Mouse (Mus musculus): ENCODE measurements around the gene Atp1a1. TPM values are rescaled to one million over a fixed set of nuclear protein-coding genes. Genes with fewer than 3 reads are reported as not detected.

Gene Atp1a1
- polyA plus RNA-seq, 1 experiment from 2014 or later = 115 TPM

DNA sequence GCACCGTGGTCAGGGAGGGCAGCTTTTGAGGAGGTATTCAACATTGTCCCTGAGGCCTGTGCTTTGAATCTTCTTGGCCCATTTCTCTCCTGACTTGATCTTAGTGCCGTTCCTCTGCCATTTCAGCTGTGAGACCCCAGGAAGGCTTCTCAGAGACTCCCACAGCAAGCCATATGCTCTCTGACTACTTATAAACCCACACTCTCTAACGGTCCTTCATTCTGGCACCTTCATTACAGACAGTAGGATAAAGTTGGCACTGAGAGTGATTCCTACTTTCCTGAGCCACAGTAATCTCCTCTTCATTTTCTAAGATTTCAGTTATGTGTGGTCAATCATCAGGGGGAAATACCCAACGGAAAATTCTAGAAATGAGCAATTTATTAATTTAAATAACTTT is 14.0 kb upstream of the Atp1a1 start:
- no peak overlapping the region for H3K4me3 ChIP-seq (ENCODE audit: low read depth, low read length)
- H3K9me3 ChIP-seq (ENCODE audit: control insufficient read depth, low read length) = no peaks in the 10 kb centered on the region
- ATAC-seq (ENCODE audit: insufficient read depth, low FRiP score, low TSS enrichment) = no peak
- H3K36me3 ChIP-seq (ENCODE audit: control insufficient read depth, insufficient read depth, low read length) = no peaks in the 10 kb centered on the region
- no peak overlapping the region for H3K27ac ChIP-seq (ENCODE audit: low read depth, low read length)
- WGBS = 84% methylated on average over 4 of the region's 4 CpGs
- no peak overlapping the region for H3K9ac ChIP-seq (ENCODE audit: low read length)
- H3K4me2 ChIP-seq (ENCODE audit: low read depth) = no peak overlapping the region
- H3K27me3 ChIP-seq (ENCODE audit: control insufficient read depth, insufficient read depth, low read length) = no peaks in the 10 kb centered on the region
- no peak for DNase-seq (ENCODE audit: low spot score)
- no peaks in the 10 kb centered on the region for H3K4me1 ChIP-seq (ENCODE audit: control insufficient read depth, insufficient read depth, low read length)

DNA sequence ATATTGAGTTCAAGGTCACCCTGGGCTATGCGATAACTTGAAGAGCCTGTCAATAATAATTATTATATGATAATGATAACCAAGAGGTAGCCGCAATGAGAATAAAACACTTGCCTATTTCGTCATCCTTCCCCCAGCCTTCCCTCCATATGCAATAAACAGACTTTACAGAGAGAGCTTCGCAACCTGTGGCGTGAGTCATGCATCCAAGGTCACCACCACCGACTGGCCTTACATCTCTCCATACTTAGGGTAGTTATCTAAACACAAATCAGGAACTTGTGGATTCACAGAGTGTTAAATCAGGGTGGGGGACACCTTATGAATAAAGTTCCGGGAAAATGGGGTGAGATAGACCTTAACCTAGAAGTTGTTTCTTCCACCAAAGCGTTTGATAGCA is 13.0 kb upstream of the Atp1a1 start:
- Histone ChIP-seq H3K4me2 (ENCODE audit: low read depth) (no peak overlapping the region), H3K9me3 (ENCODE audit: control insufficient read depth, low read length) (no peaks in the 10 kb centered on the region), H3K27ac (ENCODE audit: low read depth, low read length) (no peak overlapping the region), H3K9ac (ENCODE audit: low read length) (no peak overlapping the region), H3K4me1 (ENCODE audit: control insufficient read depth, insufficient read depth, low read length) (no peaks in the 10 kb centered on the region), H3K27me3 (ENCODE audit: control insufficient read depth, insufficient read depth, low read length) (no peaks in the 10 kb centered on the region), H3K36me3 (ENCODE audit: control insufficient read depth, insufficient read depth, low read length) (no peaks in the 10 kb centered on the region), H3K4me3 (ENCODE audit: low read depth, low read length) (no peak overlapping the region)
- ATAC-seq (ENCODE audit: insufficient read depth, low FRiP score, low TSS enrichment) (no peak), DNase-seq (ENCODE audit: low spot score) (no peak)
- 85% methylated on average over 8 of the region's 8 CpGs for WGBS

DNA sequence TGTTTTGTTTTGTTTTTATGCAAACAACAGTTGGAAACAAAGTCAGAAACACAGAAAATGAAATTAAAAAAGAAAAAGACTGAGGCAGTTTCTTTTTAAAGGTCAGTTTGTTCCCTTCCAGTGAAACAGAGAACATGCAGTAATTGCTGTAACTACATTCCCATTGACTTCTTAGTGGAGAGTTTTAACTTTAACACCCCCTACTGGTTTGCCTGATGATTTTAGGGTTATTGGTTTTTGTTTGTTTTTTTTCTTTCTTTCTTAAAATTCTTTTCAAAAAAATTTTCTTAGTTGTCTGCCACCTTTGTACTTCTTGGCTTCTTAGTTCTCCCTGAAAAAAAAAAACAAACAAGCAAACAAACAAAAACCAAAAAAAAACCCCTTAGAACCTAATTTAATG is 12.5 kb upstream of the Atp1a1 start:
- Histone ChIP-seq H3K4me1 (ENCODE audit: control insufficient read depth, insufficient read depth, low read length) (peaks cover under 1% of the 10 kb centered on the region; the same call in 1 of the 2 replicates), H3K9ac (ENCODE audit: low read length) (no peak overlapping the region), H3K9me3 (ENCODE audit: control insufficient read depth, low read length) (no peaks in the 10 kb centered on the region), H3K36me3 (ENCODE audit: control insufficient read depth, insufficient read depth, low read length) (no peaks in the 10 kb centered on the region), H3K27ac (ENCODE audit: low read depth, low read length) (no peak overlapping the region), H3K4me2 (ENCODE audit: low read depth) (no peak overlapping the region), H3K4me3 (ENCODE audit: low read depth, low read length) (no peak overlapping the region), H3K27me3 (ENCODE audit: control insufficient read depth, insufficient read depth, low read length) (no peaks in the 10 kb centered on the region)
- DNase-seq (ENCODE audit: low spot score) (no peak), ATAC-seq (ENCODE audit: insufficient read depth, low FRiP score, low TSS enrichment) (no peak)

DNA sequence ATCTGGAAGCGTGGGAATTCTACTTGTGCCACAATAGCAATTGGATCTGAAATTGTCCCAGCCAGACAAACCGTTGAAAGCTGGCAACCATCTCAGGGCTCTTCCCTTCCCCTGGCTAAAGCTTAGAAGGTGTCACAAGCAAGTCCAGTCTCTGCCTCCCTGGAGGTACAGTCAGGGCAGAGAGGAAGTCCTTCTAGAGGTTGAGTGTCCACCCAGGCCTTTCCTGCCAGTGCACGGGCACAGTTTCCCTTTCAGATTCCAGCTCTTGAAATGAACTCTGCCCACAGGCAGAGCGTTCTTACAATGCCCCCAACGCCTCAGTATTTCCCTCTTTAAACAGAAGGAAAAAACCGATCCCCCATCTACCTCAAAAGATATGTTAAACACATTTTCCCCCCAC is 11.4 kb upstream of the Atp1a1 start:
- Histone ChIP-seq H3K27me3 (ENCODE audit: control insufficient read depth, insufficient read depth, low read length) (no peaks in the 10 kb centered on the region), H3K4me1 (ENCODE audit: control insufficient read depth, insufficient read depth, low read length) (peaks cover 4% of the 10 kb centered on the region; the same call in 1 of the 2 replicates), H3K9ac (ENCODE audit: low read length) (no peak overlapping the region), H3K4me2 (ENCODE audit: low read depth) (no peak overlapping the region), H3K36me3 (ENCODE audit: control insufficient read depth, insufficient read depth, low read length) (no peaks in the 10 kb centered on the region), H3K9me3 (ENCODE audit: control insufficient read depth, low read length) (no peaks in the 10 kb centered on the region), H3K27ac (ENCODE audit: low read depth, low read length) (no peak overlapping the region), H3K4me3 (ENCODE audit: low read depth, low read length) (no peak overlapping the region)
- ATAC-seq (ENCODE audit: insufficient read depth, low FRiP score, low TSS enrichment) (no peak), DNase-seq (ENCODE audit: low spot score) (no peak)
- 86% methylated on average over 6 of the region's 6 CpGs for WGBS

GRCm38 (mm10) chr3:101611813-101612491 is 7.5 kb upstream of the Atp1a1 start:
- H3K4me3 ChIP-seq (ENCODE audit: low read depth, low read length) = no peak overlapping the region
- DNase-seq (ENCODE audit: low spot score) (no peak), ATAC-seq (ENCODE audit: insufficient read depth, low FRiP score, low TSS enrichment) (no peak)
- H3K27ac ChIP-seq (ENCODE audit: low read depth, low read length) = no peak overlapping the region
- no peaks in the 10 kb centered on the region for H3K9me3 ChIP-seq (ENCODE audit: control insufficient read depth, low read length)
- peaks cover 4% of the 10 kb centered on the region; the same call in 1 of the 2 replicates for H3K4me1 ChIP-seq (ENCODE audit: control insufficient read depth, insufficient read depth, low read length)
- no peak overlapping the region for H3K4me2 ChIP-seq (ENCODE audit: low read depth)
- 52% methylated on average over 10 of the region's 10 CpGs for WGBS
- no peak overlapping the region for H3K9ac ChIP-seq (ENCODE audit: low read length)
- no peaks in the 10 kb centered on the region for H3K27me3 ChIP-seq (ENCODE audit: control insufficient read depth, insufficient read depth, low read length)
- H3K36me3 ChIP-seq (ENCODE audit: control insufficient read depth, insufficient read depth, low read length) = no peaks in the 10 kb centered on the region

- ATAC-seq (ENCODE audit: insufficient read depth, low FRiP score, low TSS enrichment) = no peak
- Histone ChIP-seq H3K36me3 (ENCODE audit: control insufficient read depth, insufficient read depth, low read length) (no peaks in the 10 kb centered on the region), H3K4me1 (ENCODE audit: control insufficient read depth, insufficient read depth, low read length) (peaks cover 4% of the 10 kb centered on the region; the same call in 1 of the 2 replicates), H3K27ac (ENCODE audit: low read depth, low read length) (no peak overlapping the region), H3K4me3 (ENCODE audit: low read depth, low read length) (no peak overlapping the region), H3K27me3 (ENCODE audit: control insufficient read depth, insufficient read depth, low read length) (no peaks in the 10 kb centered on the region), H3K4me2 (ENCODE audit: low read depth) (no peak overlapping the region), H3K9ac (ENCODE audit: low read length) (no peak overlapping the region), H3K9me3 (ENCODE audit: control insufficient read depth, low read length) (no peaks in the 10 kb centered on the region)
- WGBS = 70% methylated on average over 8 of the region's 8 CpGs
- no peak for DNase-seq (ENCODE audit: low spot score)
These were observed 6.7 kb upstream of the Atp1a1 start for GRCm38 (mm10) chr3:101611012-101611812.

GRCm38 (mm10) chr3:101609302-101609701 is 4.8 kb upstream of the Atp1a1 start:
- no peaks in the 10 kb centered on the region for H3K27me3 ChIP-seq (ENCODE audit: control insufficient read depth, insufficient read depth, low read length)
- no peak for DNase-seq (ENCODE audit: low spot score)
- H3K36me3 ChIP-seq (ENCODE audit: control insufficient read depth, insufficient read depth, low read length) = no peaks in the 10 kb centered on the region
- 95% methylated on average over 5 of the region's 5 CpGs for WGBS
- no peak overlapping the region for H3K27ac ChIP-seq (ENCODE audit: low read depth, low read length)
- H3K4me3 ChIP-seq (ENCODE audit: low read depth, low read length) = no peak overlapping the region
- no peaks in the 10 kb centered on the region for H3K9me3 ChIP-seq (ENCODE audit: control insufficient read depth, low read length)
- ATAC-seq (ENCODE audit: insufficient read depth, low FRiP score, low TSS enrichment) = no peak
- no peak overlapping the region for H3K9ac ChIP-seq (ENCODE audit: low read length)
- H3K4me1 ChIP-seq (ENCODE audit: control insufficient read depth, insufficient read depth, low read length) = peaks cover 6% of the 10 kb centered on the region; the same call in 1 of the 2 replicates
- no peak overlapping the region for H3K4me2 ChIP-seq (ENCODE audit: low read depth)

- 85% methylated on average over 7 of the region's 7 CpGs for WGBS
- peaks cover 10% of the 10 kb centered on the region for H3K4me1 ChIP-seq (ENCODE audit: control insufficient read depth, insufficient read depth, low read length)
- H3K9ac ChIP-seq (ENCODE audit: low read length) = no peak overlapping the region
- H3K9me3 ChIP-seq (ENCODE audit: control insufficient read depth, low read length) = no peaks in the 10 kb centered on the region
- DNase-seq (ENCODE audit: low spot score) = no peak
- H3K36me3 ChIP-seq (ENCODE audit: control insufficient read depth, insufficient read depth, low read length) = no peaks in the 10 kb centered on the region
- H3K4me2 ChIP-seq (ENCODE audit: low read depth) = no peak overlapping the region
- H3K27me3 ChIP-seq (ENCODE audit: control insufficient read depth, insufficient read depth, low read length) = no peaks in the 10 kb centered on the region
- ATAC-seq (ENCODE audit: insufficient read depth, low FRiP score, low TSS enrichment) = no peak
- no peak overlapping the region for H3K4me3 ChIP-seq (ENCODE audit: low read depth, low read length)
- no peak overlapping the region for H3K27ac ChIP-seq (ENCODE audit: low read depth, low read length)
These were observed 2.5 kb upstream of the Atp1a1 start for GRCm38 (mm10) chr3:101606861-101607455.
